Mouse (Mus musculus): ENCODE results near the gene Olfr173.

Olfr173 gene

GRCm38 (mm10) chr16:58800168-58800567 lies at the start of gene Olfr173:
Olfr173 (minus strand) TSS chr16:58800268.
- DNase-seq = no peak

- no peak for DNase-seq
Observed at GRCm38 (mm10) chr16:58826732-58827319, 26.8 kb upstream of the Olfr173 start, which contains the start of gene Olfr175-ps1. Olfr175-ps1 (minus strand) TSS chr16:58826782.

- DNase-seq = no peak
Observed at GRCm38 (mm10) chr16:58763076-58763475, 37.0 kb downstream of the Olfr173 start, which contains the start of gene Olfr172. Olfr172 (minus strand) TSS chr16:58763176.

GRCm38 (mm10) chr16:58756191-58756590 lies 43.9 kb downstream of the Olfr173 start:
- no peak for DNase-seq

- no peak for DNase-seq
Observed at GRCm38 (mm10) chr16:58751314-58751713, 48.8 kb downstream of the Olfr173 start.

- DNase-seq = no peak
Observed at GRCm38 (mm10) chr16:58746715-58747114, 53.4 kb downstream of the Olfr173 start.
